Mouse (Mus musculus) olfactory bulb, adult 2 months (tissue): ENCODE measurements around the gene Il22ra1. TPM values are rescaled to one million over a fixed set of nuclear protein-coding genes. Genes with fewer than 3 reads are reported as not detected.

Source experiments
- H3K27ac ChIP-seq: fragments of 200-500 bp; 2 replicates; pipeline ENCODE4 v1.5.1; 2012; ENCODE audit warnings: low read depth, low read length; ENCODE audit not compliant: insufficient read depth
- H3K4me1 ChIP-seq: fragments of 200-500 bp; 2 replicates; pipeline ENCODE4 v1.6.1; 2012; ENCODE audit warnings: low read length; ENCODE audit not compliant: control insufficient read depth, insufficient read depth
- H3K4me3 ChIP-seq: fragments of 200-500 bp; 2 replicates; pipeline ENCODE4 v1.5.1; 2012; ENCODE audit warnings: mild to moderate bottlenecking, low read depth, low read length, moderate library complexity; ENCODE audit not compliant: insufficient read depth
- CTCF ChIP-seq: fragments of 200-500 bp; IDR thresholded peaks from 2 replicates; pipeline ENCODE4 v1.5.1; 2012; ENCODE audit warnings: low read depth, mild to moderate bottlenecking, low read length, moderate library complexity; ENCODE audit not compliant: insufficient read depth
- POLR2A ChIP-seq: fragments of 200-500 bp; IDR thresholded peaks from 2 replicates; pipeline ENCODE4 v1.6.1; 2012; ENCODE audit warnings: mild to moderate bottlenecking, low read depth, low read length, moderate library complexity; ENCODE audit not compliant: insufficient read depth
- WGBS: fragments of 180-500 bp; shearing (Covaris S2); methylation state at CpG from one replicate; pipeline ENCODE4 v1.1.7; 2018; 5-methylcytosine and 5-hydroxymethylcytosine counted together
- polyA plus RNA-seq: library from polyadenylated mRNA; stranded (reverse); fragments of >200 nt; gene quantifications from 2 replicates; pipeline ENCODE4 v1.2.4, GENCODE M21; 2012; ENCODE audit warnings: low replicate concordance; ENCODE audit not compliant: missing spikeins, insufficient read depth, insufficient read length

Il22ra1 gene
- polyA plus RNA-seq, 1 experiment: not detected

- Histone ChIP-seq H3K4me3 (no peak overlapping the region), H3K4me1 (peaks cover 4% of the 10 kb centered on the region; the same call in 1 of the 2 replicates), H3K27ac (no peak overlapping the region)
- no peak for TF ChIP-seq POLR2A
- 87% methylated on average over 5 of the region's 5 CpGs for WGBS
Observed at GRCm38 (mm10) chr4:135792821-135793220, 64.8 kb downstream of the Il22ra1 start.

DNA sequence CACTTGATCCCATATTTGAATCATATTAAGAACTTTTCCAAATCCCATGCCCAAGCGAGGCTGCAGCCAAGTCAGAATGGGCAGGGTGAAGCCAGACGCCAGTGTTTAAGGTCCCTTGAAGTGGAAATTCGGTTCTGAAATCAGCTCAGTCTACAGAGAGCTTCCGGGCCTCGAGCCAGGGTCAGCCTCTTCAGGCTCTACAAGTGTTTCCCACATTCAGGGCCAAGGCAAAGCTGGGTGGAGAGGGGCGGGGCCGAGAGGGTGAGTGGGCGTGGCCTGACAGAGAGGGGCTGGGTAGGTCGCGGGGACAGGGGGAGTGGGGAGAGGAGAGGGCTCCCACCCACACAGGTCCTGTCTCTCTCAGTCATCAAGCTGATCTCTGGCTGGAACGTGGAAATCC lies 70.0 kb downstream of the Il22ra1 start:
- no peak for TF ChIP-seq POLR2A
- no peak for TF ChIP-seq CTCF
- WGBS: 27% methylated on average over 11 of the region's 11 CpGs
- no peak overlapping the region for H3K27ac ChIP-seq
- H3K4me3 ChIP-seq: no peak overlapping the region
- H3K4me1 ChIP-seq: 0 out of 2 replicates have a peak, but pooled peaks cover 3% of the 10 kb centered on the region

DNA sequence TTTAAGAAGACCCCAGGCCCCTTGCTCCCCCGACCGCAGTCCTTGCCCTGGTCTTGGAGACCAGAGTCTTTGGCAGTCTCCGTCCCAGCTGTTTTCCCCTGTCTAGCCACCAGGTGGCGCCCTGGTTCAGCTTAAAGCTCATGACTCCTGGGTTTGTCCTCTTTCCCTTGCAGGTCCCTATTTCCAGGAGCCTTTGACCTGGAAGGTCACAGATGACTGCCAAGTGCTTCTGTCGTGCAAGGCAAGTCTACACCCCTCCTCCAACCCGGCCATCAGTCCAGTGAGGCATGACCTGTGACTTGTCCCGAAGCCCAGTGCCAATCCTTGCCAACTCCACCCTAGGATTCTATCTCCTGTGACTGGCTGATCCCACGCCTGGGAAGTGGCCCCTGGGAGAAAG lies 73.6 kb downstream of the Il22ra1 start:
- 15% methylated on average over 8 of the region's 8 CpGs for WGBS
- TF ChIP-seq CTCF (peak; percentile 83), POLR2A (no peak)
- 0 out of 2 replicates have a peak, but pooled peaks cover 3% of the 10 kb centered on the region for H3K4me1 ChIP-seq
- no peak overlapping the region for H3K4me3 ChIP-seq
- H3K27ac ChIP-seq: no peak overlapping the region

Other genes with a start within 250 kb of the Il22ra1 start
- not detected in 2 replicates for gene Stpg1, start 233.4 kb upstream of the Il22ra1 start, polyA plus RNA-seq
- not detected in 2 replicates for gene Nipal3, start 233.1 kb upstream of the Il22ra1 start, polyA plus RNA-seq
- gene Grhl3, start 154.5 kb upstream of the Il22ra1 start, polyA plus RNA-seq: not detected in 2 replicates
- gene Ifnlr1, start 41.9 kb upstream of the Il22ra1 start, polyA plus RNA-seq: not detected in 2 replicates
- gene Myom3, start 31.5 kb downstream of the Il22ra1 start, polyA plus RNA-seq: not detected in 2 replicates
- not detected in 2 replicates for gene Srsf10, start 127.6 kb downstream of the Il22ra1 start, polyA plus RNA-seq
- gene Pnrc2, start 145.7 kb downstream of the Il22ra1 start, polyA plus RNA-seq: not detected in 2 replicates
- gene Cnr2, start 167.2 kb downstream of the Il22ra1 start, polyA plus RNA-seq: not detected in 2 replicates
- not detected in 2 replicates for gene Fuca1, start 192.6 kb downstream of the Il22ra1 start, polyA plus RNA-seq
- gene Hmgcl, start 218.3 kb downstream of the Il22ra1 start, polyA plus RNA-seq: not detected in 2 replicates
- gene Gale, start 235.6 kb downstream of the Il22ra1 start, polyA plus RNA-seq: not detected in 2 replicates
- not detected in 2 replicates for gene Lypla2, start 244.5 kb downstream of the Il22ra1 start, polyA plus RNA-seq